Mouse (Mus musculus) liver, adult 2 months (tissue): Measurements from ENCODE around the gene Snrpd2.

ENCODE experiments used
- CTCF ChIP-seq: fragments of 200-500 bp; IDR thresholded peaks from 2 replicates; pipeline ENCODE4 v1.5.1; 2011; ENCODE audit warnings: low read depth, low read length, control low read depth
- POLR2A ChIP-seq: fragments of 200-500 bp; IDR thresholded peaks from 2 replicates; pipeline ENCODE4 v1.6.1; 2011; ENCODE audit warnings: low read length, control low read depth; ENCODE audit not compliant: insufficient read depth; ENCODE audit errors: extremely low read depth

- no peak for TF ChIP-seq CTCF
- no peak for TF ChIP-seq POLR2A
These were observed 26.4 kb downstream of the Snrpd2 start, which contains the start of gene Eml2 for GRCm38 (mm10) chr7:19175708-19176515.
